Mouse (Mus musculus) left cerebral cortex, adult 11 months (tissue): ENCODE measurements around the gene Rab11fip5.

Source experiments
- DNase-seq: peaks from one replicate; pipeline ENCODE4 v3.0.0; 2022; ENCODE audit warnings: low spot score

The Rab11fip5 gene

DNA sequence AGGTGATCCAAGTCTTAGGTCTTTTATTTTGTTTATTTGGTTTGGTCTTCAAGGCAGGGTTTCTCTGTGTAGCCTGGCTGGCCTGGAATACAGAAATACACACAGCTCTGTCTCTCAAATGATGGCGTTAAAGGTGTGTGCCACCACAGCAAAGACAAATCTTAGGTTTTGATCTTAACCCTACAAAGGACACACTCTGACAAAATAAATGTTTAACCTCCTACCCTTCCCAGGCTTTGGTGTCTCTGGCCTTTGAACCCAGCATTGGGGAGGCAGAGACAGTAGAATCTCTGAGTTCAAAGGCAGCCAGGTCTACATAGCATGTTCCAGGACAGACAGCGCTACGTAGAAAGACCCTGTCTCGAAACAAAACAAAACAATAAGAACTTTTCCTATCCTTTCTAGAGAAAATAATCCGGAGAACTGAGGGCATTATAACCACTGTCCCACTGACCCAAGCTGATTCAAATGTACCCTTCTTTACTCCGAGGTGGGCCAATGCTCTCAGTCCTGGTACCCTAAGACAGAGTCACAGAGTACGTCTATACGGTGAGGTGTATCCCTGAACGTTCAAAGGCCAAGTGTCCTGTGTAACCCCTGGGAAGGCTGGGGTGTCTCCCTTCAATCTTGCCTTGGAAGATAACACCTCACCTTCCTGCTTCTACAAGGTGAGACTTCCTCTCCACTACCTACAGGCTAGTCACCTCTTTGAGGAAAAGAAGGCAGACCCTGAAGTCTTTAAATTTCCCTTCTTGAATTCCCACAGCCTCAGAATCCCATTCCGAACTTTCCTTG is 1.2 kb downstream of the Rab11fip5 start:
- DNase-seq: no peak

- no peak for DNase-seq
Measured at GRCm38 (mm10) chr6:85372496-85372895, 1.9 kb downstream of the Rab11fip5 start.

GRCm38 (mm10) chr6:85371859-85372405 is 2.5 kb downstream of the Rab11fip5 start:
- no peak for DNase-seq

GRCm38 (mm10) chr6:85370666-85371430 is 3.6 kb downstream of the Rab11fip5 start:
- DNase-seq: no peak

DNA sequence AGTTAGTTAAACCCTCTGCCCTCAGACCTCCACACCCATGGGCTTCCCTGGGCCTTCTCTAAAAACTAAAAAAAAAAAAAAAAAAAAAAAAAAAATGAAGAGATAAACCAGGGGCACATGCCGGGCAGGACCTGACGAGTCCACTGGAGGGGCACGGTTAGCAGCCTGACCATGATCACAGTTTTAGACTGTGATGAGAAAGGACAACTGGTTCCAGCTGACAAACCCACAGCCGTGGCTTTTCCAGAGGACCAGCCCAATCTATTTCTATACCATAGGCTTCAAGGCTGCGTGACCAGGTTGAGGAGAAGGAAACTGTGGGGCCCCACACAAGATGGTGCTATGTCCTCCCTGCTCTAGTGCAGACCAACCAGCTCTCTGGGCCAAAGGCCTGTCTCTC is 4.4 kb downstream of the Rab11fip5 start:
- DNase-seq: no peak

DNA sequence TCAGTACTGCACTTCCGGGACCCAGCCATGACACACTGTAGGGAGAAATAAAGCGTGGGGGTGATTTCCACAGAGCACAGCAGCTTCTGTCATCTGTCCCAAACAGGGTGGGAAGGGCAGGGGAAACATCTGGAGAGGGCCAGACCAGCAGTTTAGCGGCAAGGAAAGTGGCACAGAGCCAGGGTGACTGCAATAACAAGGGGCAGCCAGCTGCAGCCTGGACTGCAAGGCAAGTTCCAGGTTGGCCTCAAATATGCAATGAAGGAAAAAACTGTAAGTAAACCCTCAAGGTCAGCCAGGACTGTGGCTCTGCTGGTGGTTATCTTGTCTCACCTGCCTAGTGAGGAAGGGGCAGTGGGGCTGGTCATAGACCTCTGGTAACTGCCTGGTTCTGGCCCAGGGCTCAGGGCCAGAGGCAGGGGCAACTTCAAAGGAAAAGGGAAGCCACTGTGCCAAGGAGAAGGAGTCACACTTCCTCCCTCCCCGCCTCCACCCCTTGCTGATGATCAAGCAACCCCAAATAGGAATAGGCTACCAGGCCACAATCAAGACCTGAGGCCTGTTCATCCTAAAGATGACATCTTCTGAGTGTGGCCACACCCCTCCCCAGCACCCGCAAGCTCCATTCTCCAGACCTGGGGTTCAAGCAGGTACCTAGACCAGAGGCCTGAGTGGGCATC is 5.1 kb downstream of the Rab11fip5 start:
- DNase-seq: no peak

- DNase-seq: no peak
Measured at GRCm38 (mm10) chr6:85368722-85369121, 5.7 kb downstream of the Rab11fip5 start.

DNA sequence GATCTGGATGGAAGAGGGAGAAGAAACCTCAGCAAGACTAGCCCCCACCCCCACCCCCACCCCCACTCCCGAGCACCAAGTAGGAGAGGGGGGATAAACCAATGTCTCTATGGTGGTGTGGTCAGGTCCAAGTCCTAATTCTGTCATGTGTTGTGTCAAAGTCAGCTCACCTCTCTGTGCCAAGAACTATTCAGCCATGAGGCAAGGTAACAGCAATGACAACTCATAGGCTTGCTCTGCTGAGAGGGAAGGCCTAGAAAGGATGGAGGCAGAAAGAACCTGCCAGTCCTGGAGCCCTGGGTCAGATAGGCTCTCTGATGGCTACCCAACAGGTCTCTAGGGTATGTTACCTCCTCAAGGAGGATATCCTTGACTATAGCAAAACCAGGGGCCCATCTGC is 6.3 kb downstream of the Rab11fip5 start:
- DNase-seq: no peak

GRCm38 (mm10) chr6:85366387-85366786 is 8.0 kb downstream of the Rab11fip5 start:
- no peak for DNase-seq

GRCm38 (mm10) chr6:85364439-85364838 is 10.0 kb downstream of the Rab11fip5 start:
- DNase-seq: no peak

- no peak for DNase-seq
Measured at GRCm38 (mm10) chr6:85363906-85364260, 10.6 kb downstream of the Rab11fip5 start.

DNA sequence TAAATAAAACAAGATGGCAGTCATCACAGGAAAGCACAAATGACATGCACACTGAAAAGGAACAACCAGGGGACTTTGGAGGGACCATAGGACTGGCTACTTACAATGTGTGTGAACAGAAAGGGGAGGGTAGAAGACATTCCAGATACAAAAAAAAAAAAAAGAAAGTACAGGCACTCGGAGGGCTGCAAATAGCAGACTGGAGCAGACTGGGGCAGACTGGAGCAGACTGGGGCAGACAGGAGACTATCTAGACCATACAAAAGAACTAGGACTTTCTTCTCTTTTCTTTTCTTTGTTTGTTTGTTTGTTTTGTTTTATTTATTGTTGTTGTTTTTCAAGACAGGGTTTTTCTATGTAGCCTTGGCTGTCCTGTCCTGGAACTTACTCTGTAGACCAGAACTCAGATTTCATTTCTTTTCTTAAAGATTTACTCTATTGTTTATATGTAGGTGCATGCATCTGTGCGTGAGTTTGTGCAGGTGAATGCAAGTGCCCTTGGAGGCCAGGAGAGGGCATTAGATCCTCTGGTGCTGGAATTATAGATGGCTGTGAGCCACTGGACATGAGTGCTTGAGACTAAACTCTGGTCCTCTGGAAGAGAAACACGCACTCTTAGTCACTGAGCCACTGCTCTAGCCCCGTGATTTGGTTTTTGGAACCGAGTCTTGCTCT is 11.1 kb downstream of the Rab11fip5 start:
- no peak for DNase-seq

DNA sequence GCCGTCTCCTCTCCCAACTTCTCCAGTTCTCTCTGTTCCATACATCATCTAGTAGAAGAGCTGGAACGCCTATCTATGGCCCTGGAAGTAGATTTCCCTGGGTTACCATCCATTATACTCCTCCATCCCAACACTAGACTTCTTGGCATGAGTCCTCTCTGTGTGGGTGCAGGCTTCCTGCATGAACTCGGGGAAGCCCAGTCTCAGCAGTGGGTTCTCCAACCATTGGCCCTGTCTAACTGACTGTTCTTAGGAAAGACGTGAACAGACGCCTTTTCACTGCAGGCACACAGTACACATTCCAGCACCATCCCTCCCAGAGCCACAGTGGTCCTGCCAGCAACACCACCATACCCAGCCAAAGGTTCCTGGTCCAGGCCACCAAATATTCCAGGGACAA is 11.8 kb downstream of the Rab11fip5 start:
- no peak for DNase-seq

GRCm38 (mm10) chr6:85360311-85360710 is 14.1 kb downstream of the Rab11fip5 start:
- DNase-seq: no peak

GRCm38 (mm10) chr6:85358877-85359276 is 15.6 kb downstream of the Rab11fip5 start:
- DNase-seq: no peak

DNA sequence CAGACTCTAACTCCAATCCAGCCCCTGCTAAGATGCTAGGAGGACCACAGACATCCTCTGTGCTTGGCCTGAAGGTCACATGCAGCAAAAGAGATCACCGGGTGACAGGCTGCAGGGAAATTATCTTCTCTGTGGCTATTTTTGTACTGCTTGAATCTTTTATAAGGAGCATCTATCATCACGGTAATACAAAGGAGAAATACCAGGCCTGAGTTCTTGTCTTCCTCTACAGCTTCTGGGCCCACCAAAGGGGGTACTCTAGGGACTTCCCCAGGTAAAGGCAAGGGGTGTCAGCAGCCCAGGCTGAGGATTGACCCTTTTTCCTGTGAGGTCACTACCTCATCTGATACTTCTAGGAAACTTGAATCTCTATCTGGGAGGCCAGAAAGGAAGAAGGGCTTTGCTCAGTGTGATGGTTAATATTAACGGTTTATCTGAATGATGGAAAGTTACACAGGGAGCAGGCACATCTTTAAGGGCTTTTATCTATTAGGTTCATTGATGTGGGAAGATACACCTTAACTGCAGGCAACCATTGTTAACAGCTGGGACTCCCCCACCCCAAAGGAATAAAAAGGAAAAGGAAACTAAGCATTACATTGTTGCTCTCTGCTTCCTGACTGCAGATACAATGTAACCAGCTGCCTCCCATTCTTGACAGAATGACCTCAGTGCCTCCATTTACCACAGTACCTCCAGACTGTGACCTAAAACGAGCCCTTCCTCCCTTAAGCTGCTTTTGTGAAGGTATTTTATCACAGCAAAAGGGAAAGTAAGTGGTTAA is 17.6 kb downstream of the Rab11fip5 start:
- no peak for DNase-seq

- no peak for DNase-seq
Measured at GRCm38 (mm10) chr6:85355753-85356152, 18.7 kb downstream of the Rab11fip5 start.

DNA sequence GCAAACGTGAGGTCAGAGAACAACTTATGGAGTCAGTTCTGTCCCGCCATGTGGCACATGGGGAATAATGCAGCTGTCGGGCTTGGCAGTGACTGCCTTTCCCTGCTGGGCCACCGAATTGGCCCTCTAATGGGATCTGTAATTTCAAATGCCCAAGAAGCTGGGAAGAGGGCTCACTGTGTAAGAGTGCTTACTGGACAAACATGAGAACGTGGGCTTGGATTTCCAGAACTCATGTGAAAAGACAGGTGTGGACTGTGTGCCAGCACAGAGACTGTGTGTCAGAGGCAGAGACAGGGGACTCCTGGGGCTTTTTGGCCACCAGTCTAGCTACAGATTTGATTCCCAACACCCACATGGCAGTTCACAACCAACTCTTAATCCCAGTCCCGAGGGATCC is 19.7 kb downstream of the Rab11fip5 start:
- DNase-seq: no peak

GRCm38 (mm10) chr6:85353706-85354105 is 20.7 kb downstream of the Rab11fip5 start:
- DNase-seq: no peak

DNA sequence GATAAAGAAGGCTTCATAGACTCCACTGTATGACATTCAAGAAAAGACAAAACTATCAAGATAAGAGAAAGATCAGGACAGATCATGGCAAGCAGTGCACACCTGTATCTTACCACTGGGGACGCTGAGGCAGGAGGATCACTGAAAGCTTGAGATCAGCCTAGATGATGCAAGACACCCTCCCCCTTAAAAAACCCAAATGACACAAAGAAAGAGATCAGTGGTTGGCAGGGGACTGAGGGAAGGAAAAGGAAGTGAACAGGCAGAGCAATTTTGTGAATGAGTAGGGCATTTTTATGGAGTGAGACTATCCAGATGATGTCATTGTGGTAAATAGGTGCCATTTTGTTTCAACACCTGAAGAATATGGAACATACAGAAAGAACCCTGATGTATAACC is 24.3 kb downstream of the Rab11fip5 start:
- DNase-seq: no peak

DNA sequence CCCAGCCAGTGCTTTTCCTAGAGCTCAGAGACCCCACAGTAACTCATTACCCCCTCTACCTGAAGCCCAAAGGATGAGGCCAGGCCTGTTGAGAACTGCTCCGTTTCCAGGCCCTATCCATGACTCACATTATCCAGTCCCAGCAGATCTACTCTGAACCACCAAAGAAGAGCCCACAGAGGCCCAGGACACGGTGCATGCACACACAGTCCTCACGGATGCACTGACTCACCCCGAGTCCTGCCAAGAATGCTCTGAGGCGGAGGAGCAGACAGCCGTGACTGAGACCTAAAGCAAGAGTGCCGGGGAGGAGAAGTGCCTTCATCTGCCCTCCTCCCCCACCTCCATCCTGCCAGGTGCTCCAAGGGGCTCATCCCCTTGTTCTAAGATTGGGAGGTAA is 25.2 kb downstream of the Rab11fip5 start:
- DNase-seq: no peak
